Mouse (Mus musculus): ENCODE measurements around the gene Gm11555. TPM values are rescaled to one million over a fixed set of nuclear protein-coding genes. Genes with fewer than 3 reads are reported as not detected.
"Not testable (repeated sequence)": the region's sequence is repeated elsewhere in the genome, so short reads cannot be mapped to it uniquely, and the experiment has no call there.

The Gm11555 gene
- not detected in 2 replicates for polyA plus RNA-seq (2015; fragmentation: Nextera tagmentation; extraction: Ambion mirVana)

- Histone ChIP-seq H3K27me3 (replicated peaks; ENCODE audit: control insufficient read depth, insufficient read depth, low read length) (no peaks in the 10 kb centered on the region), H3K4me1 (ENCODE audit: control insufficient read depth, insufficient read depth, low read length) (no peaks in the 10 kb centered on the region), H3K27ac (ENCODE audit: low read length) (no peak within 1 kb of the TSS), H3K4me3 (ENCODE audit: low read length) (no peak within 1 kb of the TSS), H3K9me3 (ENCODE audit: control insufficient read depth, low read length) (no peaks in the 10 kb centered on the region), H3K4me2 (ENCODE audit: low read depth, low read length) (no peak within 1 kb of the TSS), H3K9ac (ENCODE audit: low read depth, low read length) (no peak within 1 kb of the TSS), H3K36me3 (ENCODE audit: control insufficient read depth, insufficient read depth, low read length) (no peaks in the 10 kb centered on the region)
- no peak for ATAC-seq
- WGBS = 79% methylated on average over 2 of the region's 2 CpGs
Observed at GRCm38 (mm10) chr11:99650136-99650535, at the start of gene Gm11555. Gene Gm11555, minus strand, starts transcription at chr11:99650236.

- Histone ChIP-seq H3K9me3 (ENCODE audit: control insufficient read depth, low read length) (no peaks in the 10 kb centered on the region), H3K27ac (ENCODE audit: low read length) (no peak within 1 kb of the TSS), H3K4me3 (ENCODE audit: low read length) (no peak within 1 kb of the TSS), H3K9ac (ENCODE audit: low read depth, low read length) (no peak within 1 kb of the TSS), H3K4me2 (ENCODE audit: low read depth, low read length) (no peak within 1 kb of the TSS), H3K36me3 (ENCODE audit: control insufficient read depth, insufficient read depth, low read length) (no peaks in the 10 kb centered on the region), H3K4me1 (ENCODE audit: control insufficient read depth, insufficient read depth, low read length) (no peaks in the 10 kb centered on the region), H3K27me3 (replicated peaks; ENCODE audit: control insufficient read depth, insufficient read depth, low read length) (no peaks in the 10 kb centered on the region)
- ATAC-seq = no peak
- WGBS = 89% methylated on average over 1 of the region's 1 CpGs
Observed at GRCm38 (mm10) chr11:99690463-99690862, 40.4 kb upstream of the Gm11555 start, which contains the start of gene Gm14190. Gene Gm14190, minus strand, starts transcription at chr11:99690740.

GRCm38 (mm10) chr11:99685235-99685634 lies 35.2 kb upstream of the Gm11555 start:
- not testable (repeated sequence) for ATAC-seq; H3K27ac ChIP-seq (ENCODE audit: low read length); H3K27me3 ChIP-seq (replicated peaks; ENCODE audit: control insufficient read depth, insufficient read depth, low read length); H3K4me2 ChIP-seq (ENCODE audit: low read depth, low read length); H3K9ac ChIP-seq (ENCODE audit: low read depth, low read length); H3K36me3 ChIP-seq (ENCODE audit: control insufficient read depth, insufficient read depth, low read length); H3K4me1 ChIP-seq (ENCODE audit: control insufficient read depth, insufficient read depth, low read length); H3K4me3 ChIP-seq (ENCODE audit: low read length); H3K9me3 ChIP-seq (ENCODE audit: control insufficient read depth, low read length)
- 75% methylated on average over 1 of the region's 1 CpGs for WGBS

GRCm38 (mm10) chr11:99683481-99683880 lies 33.4 kb upstream of the Gm11555 start:
- no peak overlapping the region for H3K4me2 ChIP-seq (ENCODE audit: low read depth, low read length)
- no peak for ATAC-seq
- WGBS = 89% methylated on average over 2 of the region's 2 CpGs
- H3K27ac ChIP-seq (ENCODE audit: low read length) = no peak overlapping the region
- no peak overlapping the region for H3K9ac ChIP-seq (ENCODE audit: low read depth, low read length)
- H3K27me3 ChIP-seq (replicated peaks; ENCODE audit: control insufficient read depth, insufficient read depth, low read length) = no peaks in the 10 kb centered on the region
- no peaks in the 10 kb centered on the region for H3K4me1 ChIP-seq (ENCODE audit: control insufficient read depth, insufficient read depth, low read length)
- no peak overlapping the region for H3K4me3 ChIP-seq (ENCODE audit: low read length)
- H3K36me3 ChIP-seq (ENCODE audit: control insufficient read depth, insufficient read depth, low read length) = no peaks in the 10 kb centered on the region
- H3K9me3 ChIP-seq (ENCODE audit: control insufficient read depth, low read length) = no peaks in the 10 kb centered on the region

- H3K4me2 ChIP-seq (ENCODE audit: low read depth, low read length) = no peak within 1 kb of the TSS
- no peaks in the 10 kb centered on the region for H3K9me3 ChIP-seq (ENCODE audit: control insufficient read depth, low read length)
- no peak within 1 kb of the TSS for H3K9ac ChIP-seq (ENCODE audit: low read depth, low read length)
- no peaks in the 10 kb centered on the region for H3K4me1 ChIP-seq (ENCODE audit: control insufficient read depth, insufficient read depth, low read length)
- no peak for ATAC-seq
- no peaks in the 10 kb centered on the region for H3K36me3 ChIP-seq (ENCODE audit: control insufficient read depth, insufficient read depth, low read length)
- H3K4me3 ChIP-seq (ENCODE audit: low read length) = no peak within 1 kb of the TSS
- no peak within 1 kb of the TSS for H3K27ac ChIP-seq (ENCODE audit: low read length)
- H3K27me3 ChIP-seq (replicated peaks; ENCODE audit: control insufficient read depth, insufficient read depth, low read length) = no peaks in the 10 kb centered on the region
Observed at GRCm38 (mm10) chr11:99665860-99666259, 15.8 kb upstream of the Gm11555 start, which contains the start of gene Krtap4-6. Gene Krtap4-6, minus strand, starts transcription at chr11:99665960.

GRCm38 (mm10) chr11:99662802-99663201 lies 12.8 kb upstream of the Gm11555 start:
- H3K4me3 ChIP-seq (ENCODE audit: low read length) = no peak overlapping the region
- H3K27me3 ChIP-seq (replicated peaks; ENCODE audit: control insufficient read depth, insufficient read depth, low read length) = no peaks in the 10 kb centered on the region
- H3K9me3 ChIP-seq (ENCODE audit: control insufficient read depth, low read length) = no peaks in the 10 kb centered on the region
- WGBS = 83% methylated on average over 10 of the region's 10 CpGs
- H3K36me3 ChIP-seq (ENCODE audit: control insufficient read depth, insufficient read depth, low read length) = no peaks in the 10 kb centered on the region
- no peak overlapping the region for H3K27ac ChIP-seq (ENCODE audit: low read length)
- no peaks in the 10 kb centered on the region for H3K4me1 ChIP-seq (ENCODE audit: control insufficient read depth, insufficient read depth, low read length)
- ATAC-seq = no peak
- H3K9ac ChIP-seq (ENCODE audit: low read depth, low read length) = no peak overlapping the region
- H3K4me2 ChIP-seq (ENCODE audit: low read depth, low read length) = no peak overlapping the region

GRCm38 (mm10) chr11:99659256-99659655 lies 9.2 kb upstream of the Gm11555 start:
- no peak overlapping the region for H3K9ac ChIP-seq (ENCODE audit: low read depth, low read length)
- no peak overlapping the region for H3K4me3 ChIP-seq (ENCODE audit: low read length)
- no peaks in the 10 kb centered on the region for H3K36me3 ChIP-seq (ENCODE audit: control insufficient read depth, insufficient read depth, low read length)
- ATAC-seq = no peak
- H3K9me3 ChIP-seq (ENCODE audit: control insufficient read depth, low read length) = no peaks in the 10 kb centered on the region
- no peaks in the 10 kb centered on the region for H3K27me3 ChIP-seq (replicated peaks; ENCODE audit: control insufficient read depth, insufficient read depth, low read length)
- no peaks in the 10 kb centered on the region for H3K4me1 ChIP-seq (ENCODE audit: control insufficient read depth, insufficient read depth, low read length)
- no peak overlapping the region for H3K4me2 ChIP-seq (ENCODE audit: low read depth, low read length)
- WGBS = 84% methylated on average over 4 of the region's 4 CpGs
- H3K27ac ChIP-seq (ENCODE audit: low read length) = no peak overlapping the region

- not testable (repeated sequence) for H3K4me3 ChIP-seq (ENCODE audit: low read length); ATAC-seq; H3K36me3 ChIP-seq (ENCODE audit: control insufficient read depth, insufficient read depth, low read length); H3K9me3 ChIP-seq (ENCODE audit: control insufficient read depth, low read length); H3K27ac ChIP-seq (ENCODE audit: low read length); H3K4me2 ChIP-seq (ENCODE audit: low read depth, low read length); H3K9ac ChIP-seq (ENCODE audit: low read depth, low read length); H3K27me3 ChIP-seq (replicated peaks; ENCODE audit: control insufficient read depth, insufficient read depth, low read length); H3K4me1 ChIP-seq (ENCODE audit: control insufficient read depth, insufficient read depth, low read length)
- WGBS = 72% methylated on average over 10 of the region's 10 CpGs
Observed at GRCm38 (mm10) chr11:99658467-99659010, 8.5 kb upstream of the Gm11555 start, which contains the start of gene Gm11563. Gene Gm11563, minus strand, starts transcription at chr11:99658960.

GRCm38 (mm10) chr11:99657051-99657450 lies 7.0 kb upstream of the Gm11555 start:
- Histone ChIP-seq H3K9me3 (ENCODE audit: control insufficient read depth, low read length) (no peaks in the 10 kb centered on the region), H3K4me3 (ENCODE audit: low read length) (no peak overlapping the region), H3K4me1 (ENCODE audit: control insufficient read depth, insufficient read depth, low read length) (no peaks in the 10 kb centered on the region), H3K36me3 (ENCODE audit: control insufficient read depth, insufficient read depth, low read length) (no peaks in the 10 kb centered on the region), H3K9ac (ENCODE audit: low read depth, low read length) (no peak overlapping the region), H3K27ac (ENCODE audit: low read length) (no peak overlapping the region), H3K4me2 (ENCODE audit: low read depth, low read length) (no peak overlapping the region), H3K27me3 (replicated peaks; ENCODE audit: control insufficient read depth, insufficient read depth, low read length) (no peaks in the 10 kb centered on the region)
- ATAC-seq = no peak
- WGBS = 52% methylated on average over 5 of the region's 5 CpGs

- no peaks in the 10 kb centered on the region for H3K27me3 ChIP-seq (replicated peaks; ENCODE audit: control insufficient read depth, insufficient read depth, low read length)
- no peaks in the 10 kb centered on the region for H3K36me3 ChIP-seq (ENCODE audit: control insufficient read depth, insufficient read depth, low read length)
- H3K4me1 ChIP-seq (ENCODE audit: control insufficient read depth, insufficient read depth, low read length) = no peaks in the 10 kb centered on the region
- H3K27ac ChIP-seq (ENCODE audit: low read length) = no peak overlapping the region
- H3K4me2 ChIP-seq (ENCODE audit: low read depth, low read length) = no peak overlapping the region
- H3K9me3 ChIP-seq (ENCODE audit: control insufficient read depth, low read length) = no peaks in the 10 kb centered on the region
- H3K9ac ChIP-seq (ENCODE audit: low read depth, low read length) = no peak overlapping the region
- H3K4me3 ChIP-seq (ENCODE audit: low read length) = no peak overlapping the region
- ATAC-seq = no peak
- WGBS = 88% methylated on average over 15 of the region's 15 CpGs
Observed at GRCm38 (mm10) chr11:99646444-99646843, 3.6 kb downstream of the Gm11555 start.
